Mouse (Mus musculus) stomach, postnatal 0 days (tissue): ENCODE results near the gene Cadps.

Experiments used
- CTCF ChIP-seq: IDR thresholded peaks from 2 replicates; pipeline ENCODE4 v1.5.1; 2016; ENCODE audit warnings: antibody characterized with exemption, low read depth, mild to moderate bottlenecking, moderate library complexity
- EP300 ChIP-seq: optimal IDR thresholded peaks from 2 replicates; pipeline ENCODE3; 2016; ENCODE audit warnings: antibody characterized with exemption

DNA sequence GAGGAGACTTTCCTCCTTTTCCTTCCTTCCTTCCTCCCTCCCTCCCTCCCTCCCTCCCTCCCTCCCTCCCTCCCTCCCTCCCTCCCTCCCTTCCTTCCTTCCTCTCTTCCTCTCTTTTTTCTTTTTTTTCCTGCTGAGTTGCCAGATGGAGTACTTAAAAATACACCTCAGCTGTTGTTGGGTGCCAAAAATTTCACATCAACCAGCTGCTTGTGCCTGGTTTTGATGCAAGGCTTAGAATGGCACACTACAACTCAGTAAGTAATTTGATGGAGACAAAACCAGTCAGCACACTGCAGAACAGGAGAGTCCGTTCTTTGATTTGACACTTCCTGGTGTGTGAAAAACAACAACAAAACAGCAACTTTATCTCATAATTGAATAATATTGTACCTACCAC lies 42.9 kb downstream of the Cadps start:
- no peak for TF ChIP-seq CTCF
- no peak for TF ChIP-seq EP300
